13 mouse cellular contexts compared by ENCODE assay signal in genomic region chr13:70794074-70794572, GRCm38 (mm10). TPM values are rescaled to one million over a fixed set of nuclear protein-coding genes. Genes with fewer than 3 reads are reported as not detected.
DNase-seq lines count a peak whose midpoint lies in the region; ATAC-seq and TF ChIP-seq lines count a peak whose summit lies in the region.
"Had no signal": no experiment of that assay in that cellular context is flagged by ENCODE, and none has a peak within 500 bp of the region (broad histone marks: within the 10 kb centered on the region; RNA-seq: fewer than 3 reads in every experiment).

No protein-coding gene starts in this region.

- no peaks in the 10 kb centered on the region for H3K9me3 ChIP-seq in lung, postnatal 0 days (ENCODE audit: low read length)
- no peaks in the 10 kb centered on the region for H3K9me3 ChIP-seq in embryonic facial prominence, embryonic 13.5 days
- H3K9me3 ChIP-seq in kidney, embryonic 16.5 days (ENCODE audit: low read length) = no peaks in the 10 kb centered on the region
- H3K9me3 ChIP-seq in stomach, embryonic 14.5 days (ENCODE audit: control insufficient read depth, low read depth, low read length) = no peaks in the 10 kb centered on the region
- no peaks in the 10 kb centered on the region for H3K9me3 ChIP-seq in forebrain, embryonic 16.5 days (ENCODE audit: control insufficient read depth, low read length)
- H3K9me3 ChIP-seq: neural tube, embryonic 12.5 days had no signal

- no peak overlapping the region for H3K4me2 ChIP-seq in lung, postnatal 0 days (replicated peaks; ENCODE audit: low read depth, low read length)
- H3K4me2 ChIP-seq in embryonic facial prominence, embryonic 13.5 days = no peak overlapping the region
- no peak overlapping the region; the same call in 1 of the 2 replicates for H3K4me2 ChIP-seq in kidney, embryonic 16.5 days (replicated peaks; ENCODE audit: low read depth, low read length)
- H3K4me2 ChIP-seq in stomach, embryonic 14.5 days (replicated peaks; ENCODE audit: low read depth, low read length) = no peak overlapping the region
- no peak overlapping the region for H3K4me2 ChIP-seq in forebrain, embryonic 16.5 days (ENCODE audit: low read length)
- H3K4me2 ChIP-seq: neural tube, embryonic 12.5 days had no signal

- ATAC-seq in lung, postnatal 0 days = no peak; the same call in 1 of the 2 replicates
- ATAC-seq in embryonic facial prominence, embryonic 13.5 days (ENCODE audit: insufficient number of reproducible peaks, insufficient read depth, low FRiP score, low TSS enrichment, low read depth) = 0 out of 2 replicates have a peak, but pooled peaks have one; percentile 74
- ATAC-seq in kidney, embryonic 16.5 days (ENCODE audit: low FRiP score, low TSS enrichment) = peak; percentile 95
- ATAC-seq in stomach, embryonic 14.5 days (ENCODE audit: insufficient number of reproducible peaks, insufficient read depth, low FRiP score, low read depth) = peak; percentile 65; the same call in 1 of the 2 replicates
- no peak for ATAC-seq in forebrain, embryonic 16.5 days

- WGBS in lung, postnatal 0 days = 12% methylated on average over 8 of the region's 8 CpGs
- 7% methylated on average over 8 of the region's 8 CpGs for WGBS in embryonic facial prominence, embryonic 13.5 days
- WGBS in kidney, embryonic 16.5 days = 10% methylated on average over 8 of the region's 8 CpGs
- 25% methylated on average over 8 of the region's 8 CpGs for WGBS in stomach, embryonic 14.5 days
- 44% methylated on average over 8 of the region's 8 CpGs for WGBS in forebrain, embryonic 16.5 days

- no peak overlapping the region for H3K9ac ChIP-seq in lung, postnatal 0 days (replicated peaks; ENCODE audit: low read depth)
- no peak overlapping the region for H3K9ac ChIP-seq in embryonic facial prominence, embryonic 13.5 days
- no peak overlapping the region for H3K9ac ChIP-seq in kidney, embryonic 16.5 days (replicated peaks; ENCODE audit: low read length)
- no peak overlapping the region for H3K9ac ChIP-seq in stomach, embryonic 14.5 days (replicated peaks; ENCODE audit: low read depth, low read length)
- H3K9ac ChIP-seq in forebrain, embryonic 16.5 days (replicated peaks; ENCODE audit: low read depth, low read length) = no peak overlapping the region
- H3K9ac ChIP-seq: neural tube, embryonic 12.5 days had no signal

- H3K27me3 ChIP-seq in lung, postnatal 0 days (replicated peaks; ENCODE audit: insufficient read depth, low read length) = no peaks in the 10 kb centered on the region
- no peaks in the 10 kb centered on the region for H3K27me3 ChIP-seq in embryonic facial prominence, embryonic 13.5 days
- H3K27me3 ChIP-seq in kidney, embryonic 16.5 days (ENCODE audit: insufficient read depth, low read length) = no peaks in the 10 kb centered on the region
- H3K27me3 ChIP-seq in stomach, embryonic 14.5 days (ENCODE audit: control insufficient read depth, insufficient read depth, low read length) = no peaks in the 10 kb centered on the region
- no peaks in the 10 kb centered on the region for H3K27me3 ChIP-seq in forebrain, embryonic 16.5 days (replicated peaks; ENCODE audit: control insufficient read depth, insufficient read depth, low read length)
- H3K27me3 ChIP-seq: neural tube, embryonic 12.5 days had no signal

- H3K36me3 ChIP-seq in lung, postnatal 0 days (ENCODE audit: insufficient read depth, low read length) = no peaks in the 10 kb centered on the region
- no peaks in the 10 kb centered on the region for H3K36me3 ChIP-seq in embryonic facial prominence, embryonic 13.5 days
- peaks cover 6% of the 10 kb centered on the region; the same call in 1 of the 2 replicates for H3K36me3 ChIP-seq in kidney, embryonic 16.5 days (ENCODE audit: insufficient read depth, low read length)
- no peaks in the 10 kb centered on the region for H3K36me3 ChIP-seq in stomach, embryonic 14.5 days (ENCODE audit: control insufficient read depth, insufficient read depth, low read length)
- H3K36me3 ChIP-seq in forebrain, embryonic 16.5 days (ENCODE audit: control insufficient read depth, insufficient read depth) = no peaks in the 10 kb centered on the region
- H3K36me3 ChIP-seq: neural tube, embryonic 12.5 days had no signal

- no peak for TF ChIP-seq EP300 in lung, postnatal 0 days (IDR thresholded peaks at IDR 0.05)

- TF ChIP-seq CTCF in lung, postnatal 0 days (IDR thresholded peaks at IDR 0.05) = no peak

- H3K4me3 ChIP-seq in lung, postnatal 0 days (ENCODE audit: low read depth, low read length) = no peak overlapping the region
- H3K4me3 ChIP-seq in embryonic facial prominence, embryonic 13.5 days = no peak overlapping the region
- H3K4me3 ChIP-seq in kidney, embryonic 16.5 days (ENCODE audit: low read length) = no peak overlapping the region
- no peak overlapping the region for H3K4me3 ChIP-seq in stomach, embryonic 14.5 days (ENCODE audit: low read depth, low read length)
- H3K4me3 ChIP-seq in forebrain, embryonic 16.5 days (replicated peaks; ENCODE audit: low read length) = no peak overlapping the region
- H3K4me3 ChIP-seq: neural tube, embryonic 12.5 days had no signal

- no peaks in the 10 kb centered on the region for H3K4me1 ChIP-seq in lung, postnatal 0 days (ENCODE audit: insufficient read depth, low read depth, low read length)
- peaks cover 11% of the 10 kb centered on the region for H3K4me1 ChIP-seq in embryonic facial prominence, embryonic 13.5 days
- peaks cover 13% of the 10 kb centered on the region for H3K4me1 ChIP-seq in kidney, embryonic 16.5 days (ENCODE audit: insufficient read depth, low read length)
- H3K4me1 ChIP-seq in stomach, embryonic 14.5 days (ENCODE audit: control insufficient read depth, insufficient read depth, low read length) = no peaks in the 10 kb centered on the region
- H3K4me1 ChIP-seq in forebrain, embryonic 16.5 days (replicated peaks; ENCODE audit: control insufficient read depth, insufficient read depth, low read length) = 0 out of 2 replicates have a peak, but pooled peaks cover 4% of the 10 kb centered on the region
- H3K4me1 ChIP-seq: neural tube, embryonic 12.5 days had no signal

- DNase-seq in lung, postnatal 0 days (ENCODE audit: low spot score) = peak; percentile 7
- DNase-seq in lung, postnatal 4 days = no peak
- no peak for DNase-seq in layer of hippocampus, adult 11-12 months (ENCODE audit: low spot score)
- no peak for DNase-seq in gastrocnemius, postnatal 10 days
- DNase-seq: cerebellum, postnatal 36 days; gastrocnemius, postnatal 36 days; heart, postnatal 4 days had no signal

- H3K27ac ChIP-seq in lung, postnatal 0 days (ENCODE audit: low read length) = no peak overlapping the region
- no peak overlapping the region for H3K27ac ChIP-seq in embryonic facial prominence, embryonic 13.5 days
- H3K27ac ChIP-seq in kidney, embryonic 16.5 days (ENCODE audit: low read length) = peak overlapping the region; percentile 93
- no peak overlapping the region for H3K27ac ChIP-seq in stomach, embryonic 14.5 days (ENCODE audit: low read length)
- H3K27ac ChIP-seq in forebrain, embryonic 16.5 days (ENCODE audit: low read length) = no peak overlapping the region
- H3K27ac ChIP-seq: neural tube, embryonic 12.5 days had no signal

RNA-seq across cellular contexts. Expression of gene Adamts16, which starts 47.5 kb away (rescaled TPM):
- polyA plus RNA-seq in lung, postnatal 0 days (2015; fragmentation: Nextera tagmentation; extraction: Ambion mirVana) = not detected in 2 replicates
- 0.36 and 0.55 TPM in 2 replicates for polyA plus RNA-seq in embryonic facial prominence, embryonic 13.5 days (2015; fragmentation: Nextera tagmentation; extraction: Ambion mirVana)
- polyA plus RNA-seq in kidney, embryonic 16.5 days (2015; fragmentation: Nextera tagmentation; extraction: Ambion mirVana) = 18.9 and 19.6 TPM in 2 replicates
- polyA plus RNA-seq in stomach, embryonic 14.5 days (2014; fragmentation: Nextera tagmentation; extraction: Ambion mirVana) = 1.1 and 1.8 TPM in 2 replicates
- 0.71 and 1.1 TPM in 2 replicates for polyA plus RNA-seq in forebrain, embryonic 16.5 days (2015; fragmentation: Nextera tagmentation; extraction: Ambion mirVana)
- total RNA-seq in gastrocnemius, postnatal 10 days (2021) = 1 to 10 TPM; 1.7 TPM
- total RNA-seq: MEL had no signal

Comparison
In these comparisons a context has a peak if more than half of its experiments do, and no peak if none do; other contexts are left out.
1. ATAC-seq: peak in embryonic facial prominence, embryonic 13.5 days (single experiment), kidney, embryonic 16.5 days (single experiment) and stomach, embryonic 14.5 days (single experiment); none in lung, postnatal 0 days (single experiment) and forebrain, embryonic 16.5 days (single experiment).